Mouse (Mus musculus) lung, postnatal 4 days (tissue): ENCODE results near the gene Hyal3.

Experiments
- DNase-seq, 2 experiments: peaks; one replicate each; pipeline ENCODE4 v3.0.0; 2021

Gene Hyal3

DNA sequence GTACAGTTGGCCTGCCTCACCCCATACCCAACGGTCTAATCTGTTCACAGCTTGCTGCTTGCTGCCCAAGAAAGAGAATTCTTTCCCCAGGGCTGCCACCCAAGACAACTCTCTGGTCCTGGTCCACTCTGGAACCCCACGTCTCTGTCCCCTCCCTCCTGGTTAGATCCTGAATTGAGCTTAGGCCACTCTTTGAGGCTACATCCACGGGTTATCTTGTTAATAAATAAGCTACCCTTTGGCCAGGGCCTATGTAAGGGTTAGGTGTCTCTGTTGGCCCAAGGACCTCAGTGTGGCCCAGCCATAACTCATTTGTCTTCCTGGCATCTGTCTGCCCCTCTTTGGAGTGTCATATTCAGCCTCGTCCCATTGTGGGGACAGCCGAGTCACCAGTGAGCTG lies 17.8 kb downstream of the Hyal3 start:
- no peak for DNase-seq

DNA sequence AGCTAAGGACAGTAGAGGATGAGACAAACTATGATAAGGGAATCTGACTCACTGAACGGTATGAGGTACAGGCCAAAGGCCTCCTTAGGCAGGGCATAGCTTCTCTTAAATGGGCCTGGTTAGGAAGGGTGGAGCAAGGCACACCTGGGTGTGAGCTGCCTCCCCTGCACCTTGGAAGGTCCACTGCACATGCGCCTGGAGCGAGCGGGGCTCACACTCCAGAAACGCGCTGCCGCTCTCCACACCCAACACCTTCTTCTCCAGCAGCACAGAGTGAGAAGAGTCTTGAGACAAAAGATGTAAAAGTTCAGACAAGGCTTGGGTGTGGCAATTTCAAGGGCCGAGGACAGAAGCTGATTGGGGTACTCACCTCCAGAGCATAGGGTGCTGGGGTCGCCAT lies 18.8 kb downstream of the Hyal3 start:
- no peak for DNase-seq

DNA sequence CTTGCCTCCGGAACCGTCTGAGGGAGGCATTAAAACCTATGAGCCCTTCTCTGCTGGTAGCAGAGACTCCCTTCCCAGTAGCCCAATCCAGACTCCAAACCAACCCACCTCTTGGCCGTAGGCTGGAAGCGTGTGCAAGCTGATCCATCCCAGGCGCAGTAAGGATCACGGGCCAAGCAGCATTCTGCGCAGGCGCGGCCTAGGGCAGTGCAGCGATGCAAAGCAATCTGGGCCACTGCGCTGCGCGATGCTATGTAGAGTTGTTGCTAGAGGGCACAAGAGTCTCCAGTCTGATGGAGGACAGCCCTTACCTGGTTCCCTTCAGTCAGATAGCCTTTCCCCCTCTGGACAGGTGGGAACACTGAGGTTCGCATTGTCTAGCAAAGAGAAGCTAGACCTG lies 19.2 kb downstream of the Hyal3 start:
- DNase-seq, result no peak

DNA sequence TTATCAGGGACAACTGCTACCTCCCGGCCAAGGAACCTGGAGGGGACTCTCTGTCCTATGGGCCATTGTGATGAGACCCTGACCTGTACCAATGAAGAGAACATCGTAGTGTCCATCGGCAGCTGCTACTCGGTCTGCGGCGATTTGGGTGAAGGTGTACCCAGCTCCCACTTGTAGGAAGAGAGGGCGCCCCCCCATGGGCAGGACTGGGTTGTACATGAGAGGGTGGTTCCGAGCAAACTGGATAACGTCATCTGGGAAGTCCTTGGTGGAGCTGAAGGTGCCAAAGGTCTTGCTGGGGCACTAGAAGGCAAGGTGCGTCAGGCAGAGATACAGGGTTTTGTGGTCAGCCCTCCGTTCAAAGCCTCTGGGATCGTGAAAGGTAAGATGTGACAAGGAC lies 20.1 kb downstream of the Hyal3 start:
- peak in 1 of 2 experiments; percentile 47 for DNase-seq

DNA sequence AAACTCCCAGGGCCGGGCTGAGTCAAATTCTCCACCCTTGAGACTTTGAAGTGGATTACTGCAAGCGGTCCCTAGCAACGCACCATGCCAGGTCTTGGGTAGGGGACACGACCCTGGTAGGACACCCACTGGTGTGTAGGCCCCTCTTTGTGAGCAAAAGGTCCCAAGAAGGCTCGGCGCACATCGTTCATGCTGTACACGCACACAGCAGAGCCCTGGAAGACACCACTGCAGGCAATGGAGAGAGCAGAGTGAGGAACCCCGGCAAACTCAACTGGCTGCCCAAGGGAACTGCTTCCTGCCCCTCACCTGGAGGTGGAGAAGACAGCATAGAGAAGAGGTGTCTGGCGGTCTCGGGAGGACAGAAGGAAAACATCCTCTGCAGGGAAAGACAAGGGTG lies 20.7 kb downstream of the Hyal3 start:
- DNase-seq, result no peak

DNA sequence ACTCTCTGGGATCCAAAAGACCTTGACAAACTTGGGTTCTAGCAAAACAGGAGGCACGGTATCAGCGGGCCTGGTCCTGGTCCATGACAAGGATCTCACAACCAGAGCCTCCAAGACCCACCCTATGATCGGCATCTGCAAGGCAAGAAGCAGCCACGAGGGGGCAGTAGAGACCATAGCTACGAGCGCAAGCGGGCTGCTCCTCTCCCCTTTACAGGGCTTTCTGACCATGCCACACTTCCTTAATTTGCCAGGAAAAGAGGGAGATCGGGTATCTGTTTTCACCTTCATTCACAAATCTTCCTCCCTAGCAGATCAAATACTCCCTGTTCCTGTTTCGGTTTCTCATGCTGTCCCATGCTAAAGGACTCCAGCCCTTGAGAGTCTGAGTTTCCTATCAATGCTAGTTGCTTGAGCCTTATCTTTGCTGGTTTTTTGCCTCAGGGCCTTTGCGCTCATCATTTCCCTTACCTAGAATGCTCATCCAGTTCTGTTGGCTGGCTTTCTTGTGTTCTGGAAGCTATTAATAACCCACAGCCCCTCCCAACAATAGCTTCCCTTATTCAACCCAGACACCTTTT lies 21.5 kb downstream of the Hyal3 start:
- DNase-seq, result peak; percentile 90 to 95

DNA sequence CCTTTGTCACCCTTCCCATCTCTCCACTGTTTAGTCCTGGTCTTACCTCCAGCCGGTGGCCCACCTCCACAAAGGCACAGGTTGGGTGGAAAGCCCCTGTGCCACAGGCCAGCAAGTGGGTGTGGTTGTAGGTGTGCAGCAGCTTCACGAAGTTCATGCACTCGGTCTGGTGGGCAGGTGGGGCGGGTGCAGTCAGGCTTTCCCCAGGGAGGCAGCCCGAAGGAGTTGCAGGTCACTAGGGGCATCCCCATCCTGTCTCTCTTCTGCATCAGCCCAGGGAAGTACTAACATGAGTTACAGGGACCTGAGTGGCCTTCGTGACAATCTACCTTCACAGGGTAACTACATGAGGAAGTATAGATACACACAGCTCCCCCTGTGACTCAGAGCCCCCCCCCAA lies 22.6 kb downstream of the Hyal3 start:
- DNase-seq, result no peak

DNA sequence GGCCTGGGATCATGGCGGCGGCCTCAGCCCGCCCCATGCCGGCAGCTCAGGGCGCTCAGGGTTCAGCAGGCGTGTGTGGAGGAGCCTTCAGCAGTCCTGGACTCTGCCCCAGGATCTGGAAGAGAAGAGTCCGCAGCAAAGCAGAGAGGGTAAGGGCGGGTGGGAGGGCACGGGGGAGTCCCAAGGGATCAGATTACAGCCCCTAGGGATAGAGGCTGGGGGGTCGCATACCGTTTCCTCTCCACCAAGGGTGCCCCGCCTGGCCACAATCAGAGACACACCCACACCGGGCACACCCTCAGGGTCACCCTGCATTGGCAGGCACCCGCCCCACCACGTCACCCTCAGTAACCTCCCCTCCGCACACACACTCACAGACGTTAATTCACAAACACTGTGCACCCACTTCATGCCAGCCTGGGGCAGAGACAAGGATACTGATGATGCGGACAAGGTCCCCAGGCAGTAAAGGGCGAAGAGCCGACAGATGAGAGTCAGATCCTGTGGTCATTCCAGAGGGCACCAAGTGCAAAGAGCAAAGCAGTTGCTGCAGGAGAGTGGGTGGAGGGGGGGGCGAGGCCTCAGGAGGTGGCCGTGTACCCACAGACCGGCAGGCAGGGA lies 24.5 kb downstream of the Hyal3 start:
- DNase-seq, result peak; percentile 74 to 80

DNA sequence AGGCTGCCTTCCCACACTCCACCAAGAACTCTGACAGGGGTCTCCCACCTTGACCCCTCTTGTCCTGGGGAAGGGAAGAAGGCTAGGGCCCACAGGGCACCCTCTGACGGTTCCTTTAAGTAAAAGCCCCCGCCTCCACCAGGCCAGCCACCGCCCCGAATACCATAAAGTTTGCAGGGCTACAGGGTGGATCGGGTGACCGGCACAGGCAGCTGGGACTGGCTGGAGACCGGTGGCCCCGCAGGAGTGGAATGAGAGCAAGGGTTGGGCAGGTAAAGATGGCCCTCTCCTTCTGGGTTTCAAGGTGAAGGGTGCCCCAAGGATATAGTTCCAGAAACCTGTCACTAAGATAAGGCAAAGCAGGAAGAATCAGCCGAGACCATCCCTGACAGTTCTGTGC lies 26.0 kb downstream of the Hyal3 start:
- DNase-seq, result peak; percentile 54 to 67

DNA sequence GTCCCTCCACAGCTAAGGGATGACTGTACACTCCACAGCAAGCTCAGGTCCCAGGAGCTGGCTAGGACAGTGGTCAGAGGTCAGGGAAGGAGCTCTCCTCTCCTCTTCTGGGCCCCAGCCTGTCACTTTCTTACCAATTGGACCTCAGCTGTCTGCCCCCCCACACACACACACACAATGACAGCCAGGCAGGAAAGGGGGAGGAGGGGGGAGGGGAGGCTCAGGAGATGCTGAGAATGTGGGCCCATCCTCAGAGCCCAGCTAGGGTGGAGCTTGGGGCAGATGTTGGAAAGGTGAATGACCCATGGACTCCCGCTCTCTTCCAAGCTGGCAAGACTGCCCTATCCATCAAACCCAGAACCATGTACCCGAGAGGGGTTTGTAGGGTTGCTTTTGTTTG lies 26.4 kb downstream of the Hyal3 start:
- DNase-seq, result no peak

DNA sequence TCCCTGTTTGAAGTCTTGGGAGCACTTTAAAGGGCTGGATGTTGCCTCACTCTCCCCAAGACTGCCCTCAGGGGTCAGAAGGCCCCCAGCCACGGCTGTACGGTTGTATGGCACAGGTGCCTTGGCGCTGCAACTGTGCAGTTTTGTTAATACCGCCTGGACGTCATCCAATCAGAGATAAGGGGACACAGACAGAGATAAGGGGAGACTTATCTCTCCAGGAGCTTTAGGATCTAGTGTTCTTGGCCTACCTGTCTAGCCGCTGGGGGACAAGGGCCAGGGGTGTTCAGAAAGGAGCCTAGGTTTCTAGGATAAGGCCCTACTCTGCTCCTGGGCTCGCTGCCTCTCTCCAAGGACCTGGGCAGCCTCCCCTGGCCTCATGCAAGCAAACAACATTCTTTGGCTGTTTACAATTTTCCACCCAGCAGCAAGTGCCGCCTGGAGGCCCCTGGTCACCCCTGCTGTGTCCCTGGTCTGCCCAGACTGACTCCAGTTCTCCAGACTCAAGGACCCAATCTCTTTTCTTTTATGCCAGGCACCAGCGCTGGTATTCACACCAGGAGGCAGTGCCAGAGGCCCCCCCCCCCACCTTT lies 27.1 kb downstream of the Hyal3 start:
- DNase-seq, result peak; percentile 52 to 77

DNA sequence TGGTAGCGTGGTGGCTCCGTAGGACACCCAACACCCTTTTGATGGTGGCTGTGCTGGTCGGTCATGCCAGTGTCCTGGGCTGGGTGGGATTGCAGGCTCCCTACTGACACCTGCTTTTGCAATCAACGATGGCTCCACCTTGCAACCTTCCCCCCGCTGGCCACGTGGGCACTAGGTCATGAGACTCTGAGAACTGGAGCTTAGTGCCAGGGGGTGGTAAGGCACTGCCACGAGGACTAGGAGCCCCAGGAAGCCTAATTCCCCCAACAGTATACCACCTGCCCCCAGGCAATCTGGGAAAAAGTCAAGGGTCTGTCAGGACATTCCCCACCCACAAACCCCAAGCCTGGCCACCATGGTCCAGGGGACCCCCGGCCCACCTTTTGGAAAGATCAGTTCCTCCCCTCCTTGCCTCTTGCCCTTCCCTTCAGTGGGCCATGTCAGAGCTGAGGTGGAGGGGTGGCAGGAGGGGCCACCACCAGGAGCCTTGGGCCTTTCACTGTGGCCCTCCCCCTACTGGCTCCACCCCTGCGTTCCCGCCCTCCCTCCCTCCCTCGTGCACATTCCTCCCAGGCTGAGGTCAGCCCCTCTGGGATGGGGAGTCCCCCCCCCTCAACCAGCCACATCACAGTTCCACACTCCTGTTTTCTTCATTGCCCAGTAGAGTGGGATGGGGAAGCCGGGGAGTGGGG lies 28.3 kb downstream of the Hyal3 start, which contains the start of gene Sema3b:
Sema3b (minus strand) TSS at position 489 of the 692 bp plus-strand sequence.
- DNase-seq, result peak; percentile 49 to 73

DNA sequence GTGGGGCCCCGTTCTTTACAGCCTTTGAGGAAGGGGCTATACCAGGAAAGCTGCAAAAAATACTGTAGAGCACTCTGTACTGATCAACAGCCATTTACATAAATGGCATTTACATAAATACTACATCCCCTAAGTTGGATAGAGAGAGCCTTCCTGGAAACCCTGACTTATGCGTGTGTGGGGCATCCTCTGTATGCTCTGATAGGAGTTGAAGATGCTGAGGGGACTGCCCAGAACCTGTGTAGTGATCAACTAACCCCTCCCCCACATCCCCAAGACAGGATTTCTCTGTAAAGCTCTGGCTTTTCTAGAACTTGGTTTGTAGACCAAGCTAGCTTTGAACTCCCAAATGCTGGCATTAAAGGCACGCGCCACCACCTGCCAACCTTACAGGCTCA lies 28.8 kb downstream of the Hyal3 start:
- no peak for DNase-seq

DNA sequence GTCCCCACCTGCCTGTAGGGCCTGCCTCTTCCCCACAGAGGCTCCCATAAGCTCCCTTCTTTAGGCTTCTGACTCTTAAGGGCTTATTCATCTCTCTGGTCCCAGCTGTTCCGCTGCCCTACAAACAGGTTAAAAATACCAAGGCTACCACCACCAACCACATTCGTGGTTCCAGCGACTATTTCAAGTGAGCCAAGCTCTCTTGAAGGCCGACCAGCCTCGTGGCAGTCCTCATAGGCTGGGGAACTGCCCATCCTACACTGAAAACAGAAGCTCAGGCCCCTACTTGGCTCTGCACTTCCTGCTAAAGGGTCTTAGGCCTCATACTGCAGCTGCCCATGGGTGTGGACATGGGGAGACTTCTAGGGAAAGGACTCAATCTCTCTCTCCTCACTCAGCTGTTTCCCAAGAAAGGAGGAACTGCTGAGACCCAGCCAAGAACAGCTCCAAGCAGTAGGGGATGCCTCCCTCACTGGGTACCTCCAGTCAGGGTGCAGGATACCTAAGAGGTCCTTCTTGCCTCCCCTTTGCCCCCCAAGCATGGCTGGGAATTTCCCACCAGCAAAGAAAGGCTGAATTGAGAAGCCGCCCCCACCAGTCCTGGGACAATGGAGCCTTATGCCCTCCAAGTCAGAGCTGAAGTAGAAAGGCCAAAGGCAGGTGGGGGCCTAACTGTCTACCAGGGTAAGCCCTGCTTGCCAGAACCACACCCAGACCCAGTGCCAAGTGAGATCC lies 31.0 kb downstream of the Hyal3 start:
- peak in 1 of 2 experiments; percentile 30 for DNase-seq

DNA sequence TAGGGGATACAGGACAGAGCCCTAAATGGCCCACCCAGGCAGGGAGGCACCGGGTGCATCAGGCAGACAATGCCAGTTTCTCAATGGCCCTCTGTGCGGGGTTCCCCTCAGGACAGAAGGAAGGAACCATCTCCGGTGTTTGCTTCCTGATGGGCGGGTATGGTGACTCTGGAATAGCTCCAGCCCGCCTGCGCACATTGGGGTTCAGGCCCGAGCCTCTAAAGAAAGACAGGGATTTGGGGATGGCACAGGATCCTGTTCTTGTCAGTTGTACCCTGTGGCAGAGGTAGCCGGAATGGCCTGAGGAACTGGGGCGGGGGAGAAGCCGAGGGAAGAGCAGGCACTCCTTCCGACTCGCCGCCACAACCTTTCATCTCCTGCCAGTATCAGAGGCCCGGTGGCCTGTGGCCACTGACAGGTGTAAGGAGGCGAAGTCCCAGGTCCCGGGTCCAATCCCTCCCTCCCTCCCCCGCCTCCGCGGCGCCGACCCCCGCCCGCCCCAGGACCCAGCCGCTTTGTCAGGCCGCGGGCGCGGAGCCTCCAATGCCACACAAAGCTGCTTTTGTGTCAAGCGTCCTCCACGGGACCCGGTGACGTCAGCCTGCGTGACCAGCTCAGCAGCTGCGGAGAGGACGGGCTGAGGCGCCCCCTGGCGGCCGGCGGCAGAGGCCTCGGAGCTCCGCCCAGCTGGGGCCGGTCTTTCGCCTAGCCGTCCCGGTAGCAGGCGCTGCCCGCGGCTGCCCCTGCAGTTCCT lies 31.8 kb downstream of the Hyal3 start:
- peak; percentile 99 to 100 for DNase-seq

DNA sequence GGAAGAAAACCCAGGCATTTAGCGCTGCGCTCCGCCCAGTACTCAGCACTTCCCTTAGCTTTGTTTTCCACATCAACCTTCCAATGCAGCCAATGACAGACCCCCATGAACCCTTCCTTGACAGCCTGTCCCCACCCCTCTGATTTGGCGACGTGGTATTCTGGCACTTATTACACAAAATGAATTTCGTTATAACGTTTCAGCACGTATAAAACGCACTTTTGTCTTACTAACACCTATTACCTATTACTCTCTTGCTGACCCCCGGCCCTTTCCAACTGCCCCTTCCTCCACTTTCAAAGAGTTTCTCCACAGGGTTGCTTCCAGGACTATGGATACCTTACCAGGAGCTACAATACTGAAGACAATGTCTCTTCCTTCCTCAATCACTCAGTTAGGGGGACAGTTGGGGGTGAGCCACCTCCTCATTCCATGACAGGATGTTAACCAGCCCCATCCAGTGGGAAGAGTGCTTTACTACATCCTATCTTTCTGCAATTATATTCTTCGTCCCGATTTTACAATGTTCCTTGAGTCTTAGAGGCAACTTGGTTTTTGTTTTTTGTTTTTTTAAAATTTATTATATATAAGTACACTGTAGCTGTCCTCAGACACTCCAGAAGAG lies 32.4 kb downstream of the Hyal3 start:
- no peak for DNase-seq

DNA sequence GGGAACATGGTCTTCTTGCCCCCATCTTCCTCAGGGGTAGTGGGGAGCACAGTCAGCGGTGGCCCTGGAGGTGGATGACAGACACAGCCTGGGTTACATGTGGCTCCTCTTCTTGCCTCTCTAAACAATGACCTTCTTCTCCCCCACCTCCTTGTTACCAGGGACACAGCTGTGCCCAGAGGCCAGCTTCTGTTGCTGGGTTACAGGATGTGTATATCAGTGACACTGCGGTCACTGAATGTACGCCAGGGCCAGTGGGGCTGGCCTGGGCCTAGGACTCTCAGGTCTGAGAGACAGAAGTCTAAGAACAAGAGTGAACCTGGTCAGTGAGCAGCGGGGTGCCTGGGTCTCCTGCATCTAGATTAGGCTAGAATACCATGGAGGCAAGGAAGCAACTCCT lies 34.4 kb downstream of the Hyal3 start:
- no peak for DNase-seq

DNA sequence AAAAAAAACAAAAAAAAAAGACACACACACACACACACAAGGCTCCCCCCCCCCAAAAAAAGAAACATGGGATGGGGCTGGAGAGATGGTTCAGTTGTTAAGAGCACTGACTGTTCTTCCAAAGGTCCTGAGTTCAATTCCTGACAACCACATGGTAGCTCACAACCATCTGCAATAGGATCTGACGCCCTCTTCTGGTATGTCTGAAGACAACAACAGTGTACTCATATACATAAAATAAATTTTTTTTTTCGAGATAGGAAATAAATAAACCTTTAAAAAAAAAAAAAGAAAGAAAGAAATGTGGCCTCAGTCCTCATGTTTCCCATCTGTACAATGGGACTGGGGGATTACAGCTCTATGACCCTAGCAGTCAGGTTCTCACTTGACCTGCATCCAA lies 36.8 kb downstream of the Hyal3 start:
- DNase-seq, result no peak

DNA sequence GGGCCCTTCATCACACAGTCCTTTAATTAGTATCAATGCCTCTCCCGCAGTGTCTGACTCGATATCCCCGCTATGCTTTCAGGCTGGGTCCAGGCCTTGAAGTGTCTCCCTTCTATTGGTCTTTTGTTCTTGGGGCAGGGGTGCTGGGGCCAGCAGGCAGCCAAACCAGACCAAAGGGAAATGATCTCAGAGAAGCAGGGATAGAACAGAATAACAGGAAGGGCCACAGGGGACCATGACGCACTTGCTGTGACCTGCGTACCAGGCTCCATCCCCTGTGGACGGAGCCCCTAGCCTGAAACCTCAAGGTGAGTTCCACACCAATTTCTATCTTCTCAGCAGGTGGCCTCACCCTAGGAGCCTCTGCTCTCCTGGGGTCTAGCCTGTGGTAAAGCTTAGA lies 37.5 kb downstream of the Hyal3 start:
- DNase-seq, result peak; percentile 39 to 60

DNA sequence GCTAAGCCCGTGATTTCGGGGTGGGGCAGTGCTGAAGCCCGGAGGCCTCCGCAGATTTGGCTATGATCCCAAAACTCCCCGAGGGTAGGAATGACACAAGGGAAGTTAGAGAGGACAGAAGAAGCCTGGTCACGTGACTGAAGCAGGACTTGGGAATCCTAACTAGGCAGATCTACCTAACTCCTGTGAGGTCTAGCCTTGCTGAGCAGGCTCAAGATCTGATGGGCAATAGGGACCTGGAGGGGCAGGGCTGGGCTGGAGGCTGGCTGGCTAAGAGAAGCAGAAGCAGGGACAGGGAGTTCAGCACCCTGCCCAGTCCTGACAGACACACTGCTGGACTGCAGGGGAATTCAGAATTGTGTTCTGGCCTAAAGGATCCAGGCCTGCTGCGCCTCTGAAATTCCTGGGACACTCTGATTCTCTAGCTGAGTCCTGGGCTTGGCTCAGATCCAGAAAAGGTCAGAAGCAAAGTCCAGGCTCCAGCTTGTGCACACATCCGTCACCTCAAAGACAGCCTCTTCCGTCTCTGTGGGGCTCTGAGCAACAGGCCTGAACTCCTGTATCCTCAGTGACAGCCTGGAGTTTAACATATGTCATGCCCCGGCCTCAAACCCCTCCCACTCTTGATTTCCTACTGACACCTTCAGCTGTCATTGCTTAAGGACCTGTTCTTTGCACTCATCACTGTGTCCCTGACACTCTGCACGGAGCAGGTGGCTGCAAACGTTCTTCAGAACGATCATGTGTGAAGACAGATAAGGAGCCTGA lies 38.3 kb downstream of the Hyal3 start:
- peak; percentile 66 to 83 for DNase-seq

DNA sequence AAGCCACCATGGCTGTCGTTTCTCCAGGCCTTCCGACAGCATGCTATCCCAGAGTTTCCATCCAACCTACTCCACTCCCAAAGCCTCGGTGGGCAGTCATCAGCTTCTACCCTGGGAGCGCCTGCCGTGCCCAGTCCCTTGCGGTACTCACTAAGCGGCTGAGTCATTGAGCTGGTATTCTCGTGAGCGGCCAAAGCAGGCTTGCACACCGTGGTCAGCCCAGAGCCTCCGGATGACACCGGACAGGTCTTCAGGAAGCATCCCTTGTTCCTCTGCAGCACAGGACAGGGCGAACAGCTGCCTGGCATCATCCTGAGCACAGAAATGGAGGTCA lies 38.9 kb downstream of the Hyal3 start:
- no peak for DNase-seq
